Mouse (Mus musculus) limb, embryonic 14.5 days (tissue): ENCODE measurements around the gene Gm12166. TPM values are rescaled to one million over a fixed set of nuclear protein-coding genes. Genes with fewer than 3 reads are reported as not detected.

ENCODE experiments used
- ATAC-seq: fragments of 200-750 bp; cut with Nextera tagmentation; 2 replicates; pipeline ENCODE4 v1.8.0; 2017; ENCODE audit warnings: low read depth, moderate number of reproducible peaks, moderate TSS enrichment; ENCODE audit not compliant: low FRiP score
- DNase-seq: peaks from one replicate; pipeline ENCODE4 v3.0.0-alpha.2; 2015; ENCODE audit warnings: low spot score
- H3K27ac ChIP-seq: fragments of 300-500 bp; sonication (generic); replicated peaks from 2 replicates; pipeline ENCODE4 v1.5.1; 2014; ENCODE audit warnings: low read depth, mild to moderate bottlenecking, low read length, moderate library complexity, mixed read lengths
- H3K27me3 ChIP-seq: fragments of 300-500 bp; sonication (generic); 2 replicates; pipeline ENCODE4 v1.6.1; 2014; ENCODE audit warnings: low read length, mixed read lengths; ENCODE audit not compliant: control insufficient read depth, insufficient read depth
- H3K36me3 ChIP-seq: fragments of 300-500 bp; sonication (generic); 2 replicates; pipeline ENCODE4 v1.6.1; 2014; ENCODE audit warnings: mild to moderate bottlenecking, low read length, moderate library complexity, mixed read lengths; ENCODE audit not compliant: control insufficient read depth, insufficient read depth
- H3K4me1 ChIP-seq: fragments of 300-500 bp; sonication (generic); 2 replicates; pipeline ENCODE4 v1.6.1; 2014; ENCODE audit warnings: antibody characterized with exemption, low read length, mixed read lengths; ENCODE audit not compliant: control insufficient read depth, insufficient read depth
- H3K4me2 ChIP-seq: fragments of 300-500 bp; sonication (generic); replicated peaks from 2 replicates; pipeline ENCODE4 v1.6.1; 2014; ENCODE audit warnings: low read depth, mild to moderate bottlenecking, low read length, moderate library complexity; ENCODE audit not compliant: severe bottlenecking
- H3K4me3 ChIP-seq: fragments of 300-500 bp; sonication (generic); replicated peaks from 2 replicates; pipeline ENCODE4 v1.5.1; 2014; ENCODE audit warnings: low read length
- H3K9ac ChIP-seq: fragments of 300-500 bp; sonication (generic); 2 replicates; pipeline ENCODE4 v1.6.1; 2014; ENCODE audit warnings: mild to moderate bottlenecking, low read depth, low read length, moderate library complexity; ENCODE audit not compliant: severe bottlenecking
- H3K9me3 ChIP-seq: fragments of 300-500 bp; sonication (generic); 2 replicates; pipeline ENCODE4 v1.6.1; 2016; ENCODE audit warnings: low read length; ENCODE audit not compliant: control insufficient read depth
- POLR2A ChIP-seq: fragments of 200-500 bp; IDR thresholded peaks from 2 replicates; pipeline ENCODE4 v1.8.0; 2012; ENCODE audit warnings: inconsistent platforms, mild to moderate bottlenecking, moderate library complexity, borderline replicate concordance; ENCODE audit not compliant: insufficient read depth, insufficient read length; ENCODE audit errors: extremely low read depth
- WGBS: fragments of 180-500 bp; shearing (Covaris S2); extraction: QIAGEN DNeasy Blood & Tissue Kit; methylation state at CpG from one replicate; pipeline ENCODE4 v1.1.7; 2014; 5-methylcytosine and 5-hydroxymethylcytosine counted together
- polyA plus RNA-seq, 2 experiments: library from polyadenylated mRNA; depleted of rRNA in 1 of 2; stranded (reverse) in 1 of 2; unstranded in 1 of 2; fragments of >200 nt; fragmentation: Nextera tagmentation in 1 of 2; extraction: Ambion mirVana in 1 of 2; gene quantifications; 2 replicates each; pipeline versions ENCODE4 v1.2.1 to v1.2.3; 2012 to 2014

Gm12166 gene
- polyA plus RNA-seq, 2 experiments: 4.7 to 4.8 TPM

DNA sequence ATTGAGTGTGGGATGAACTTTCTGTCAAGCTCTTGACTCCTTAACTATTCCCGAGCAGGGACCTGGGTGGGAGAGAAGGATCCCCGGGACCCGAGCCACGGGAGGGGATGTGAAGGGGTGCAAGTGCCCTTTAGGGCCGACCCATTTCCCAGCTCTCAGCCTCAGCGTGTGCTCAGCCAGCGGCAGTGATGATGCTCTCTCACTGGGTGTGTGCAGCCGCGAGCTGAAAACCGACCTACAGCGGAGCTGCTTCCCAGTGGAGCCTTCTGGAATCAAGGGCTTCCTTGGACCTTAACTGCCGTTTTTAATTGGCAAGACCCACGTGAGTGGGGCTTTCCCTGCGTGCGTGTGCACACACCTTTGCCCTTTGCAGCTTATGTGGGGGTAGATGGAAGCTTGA is 13.2 kb downstream of the Gm12166 start:
- no peaks in the 10 kb centered on the region for H3K27me3 ChIP-seq
- H3K4me3 ChIP-seq: no peak overlapping the region
- H3K9ac ChIP-seq: no peak overlapping the region
- 62% methylated on average over 15 of the region's 15 CpGs for WGBS
- TF ChIP-seq POLR2A: no peak
- H3K4me1 ChIP-seq: peaks cover 7% of the 10 kb centered on the region
- H3K36me3 ChIP-seq: no peaks in the 10 kb centered on the region
- no peaks in the 10 kb centered on the region for H3K9me3 ChIP-seq
- ATAC-seq: 0 out of 2 replicates have a peak, but pooled peaks have one; percentile 37
- H3K4me2 ChIP-seq: 0 out of 2 replicates have a peak overlapping the region, but pooled peaks have one; percentile 16
- H3K27ac ChIP-seq: no peak overlapping the region
- no peak for DNase-seq

DNA sequence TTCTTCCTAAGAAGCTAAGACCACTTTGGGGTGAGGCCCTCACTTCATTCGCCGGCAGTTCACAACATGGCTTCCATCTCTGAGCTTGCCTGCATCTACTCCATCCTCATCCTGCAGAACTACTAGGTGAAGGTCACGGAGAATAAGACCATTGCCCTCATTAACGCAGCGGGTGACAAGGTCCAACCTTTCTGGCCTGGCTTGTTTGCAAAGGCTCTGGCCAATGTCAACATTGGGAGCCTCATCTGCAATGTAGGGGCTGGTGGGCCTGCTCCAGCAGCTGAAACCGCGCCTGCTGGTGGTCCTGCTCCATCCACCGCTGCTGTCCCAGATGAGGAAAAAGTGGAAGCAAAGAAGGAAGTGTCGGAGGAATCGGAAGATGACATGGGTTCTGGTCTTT is 15.7 kb downstream of the Gm12166 start:
- ATAC-seq (no peak), DNase-seq (no peak)
- H3K4me3 ChIP-seq: no peak overlapping the region
- no peak for TF ChIP-seq POLR2A
- no peak overlapping the region for H3K27ac ChIP-seq
- no peaks in the 10 kb centered on the region for H3K9me3 ChIP-seq
- H3K27me3 ChIP-seq: no peaks in the 10 kb centered on the region
- no peak overlapping the region for H3K4me2 ChIP-seq
- 92% methylated on average over 10 of the region's 10 CpGs for WGBS
- peaks cover 7% of the 10 kb centered on the region for H3K4me1 ChIP-seq
- no peaks in the 10 kb centered on the region for H3K36me3 ChIP-seq
- no peak overlapping the region for H3K9ac ChIP-seq

DNA sequence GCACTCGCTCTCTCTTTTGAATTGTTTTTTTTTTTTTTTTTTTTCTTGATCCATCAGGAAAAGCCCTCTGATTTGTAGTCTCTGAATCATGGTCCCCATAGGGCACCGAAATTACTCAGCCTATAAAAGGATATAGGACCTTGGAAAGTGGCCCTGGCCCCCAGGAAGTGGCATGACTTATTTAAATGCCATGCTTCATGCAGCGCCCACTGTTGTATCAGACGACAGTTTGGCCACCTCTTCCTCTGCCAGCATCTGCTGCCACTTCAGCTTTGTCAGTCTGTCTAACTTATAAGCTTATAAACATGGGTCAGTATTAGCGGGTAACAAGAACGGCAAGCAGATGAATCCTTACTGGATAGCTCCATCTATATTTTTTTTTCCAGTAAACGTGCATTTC is 19.2 kb downstream of the Gm12166 start:
- Histone ChIP-seq H3K4me2 (no peak overlapping the region), H3K36me3 (no peaks in the 10 kb centered on the region), H3K4me1 (peaks cover 11% of the 10 kb centered on the region), H3K4me3 (no peak overlapping the region), H3K9ac (no peak overlapping the region), H3K27me3 (no peaks in the 10 kb centered on the region), H3K27ac (no peak overlapping the region), H3K9me3 (no peaks in the 10 kb centered on the region)
- DNase-seq: no peak
- no peak for ATAC-seq
- no peak for TF ChIP-seq POLR2A
- WGBS: 82% methylated on average over 7 of the region's 7 CpGs

DNA sequence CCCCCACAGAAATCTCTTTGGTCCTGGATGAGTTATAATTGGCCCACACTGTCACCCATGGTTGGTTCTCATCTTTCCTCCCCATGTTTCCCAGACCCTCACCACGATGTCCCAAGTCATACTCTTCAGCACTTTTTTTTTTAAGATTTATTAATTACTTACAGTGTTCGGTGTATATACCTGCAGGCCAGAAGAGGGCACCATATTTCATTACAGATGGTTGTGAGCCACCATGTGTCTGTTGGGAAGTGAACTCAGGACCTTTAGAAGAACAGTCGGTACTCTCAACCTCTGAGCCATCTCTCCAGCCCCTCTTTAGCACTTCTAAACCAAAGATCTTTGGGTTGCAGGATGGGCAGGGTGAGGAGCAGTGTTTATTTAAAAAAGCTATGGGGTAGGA is 20.7 kb downstream of the Gm12166 start:
- no peak for DNase-seq
- 56% methylated on average over 3 of the region's 3 CpGs for WGBS
- H3K4me3 ChIP-seq: no peak overlapping the region
- no peaks in the 10 kb centered on the region for H3K36me3 ChIP-seq
- no peak overlapping the region for H3K27ac ChIP-seq
- no peak overlapping the region for H3K9ac ChIP-seq
- H3K9me3 ChIP-seq: no peaks in the 10 kb centered on the region
- H3K27me3 ChIP-seq: no peaks in the 10 kb centered on the region
- H3K4me1 ChIP-seq: peaks cover 11% of the 10 kb centered on the region
- no peak for TF ChIP-seq POLR2A
- ATAC-seq: no peak
- no peak overlapping the region for H3K4me2 ChIP-seq

GRCm38 (mm10) chr11:46030026-46030425 is 22.1 kb downstream of the Gm12166 start:
- no peaks in the 10 kb centered on the region for H3K36me3 ChIP-seq
- H3K27ac ChIP-seq: no peak overlapping the region
- no peak for TF ChIP-seq POLR2A
- ATAC-seq: no peak
- 70% methylated on average over 2 of the region's 2 CpGs for WGBS
- H3K4me2 ChIP-seq: no peak overlapping the region
- H3K4me1 ChIP-seq: peaks cover 11% of the 10 kb centered on the region
- H3K4me3 ChIP-seq: no peak overlapping the region
- H3K27me3 ChIP-seq: no peaks in the 10 kb centered on the region
- H3K9me3 ChIP-seq: no peaks in the 10 kb centered on the region
- H3K9ac ChIP-seq: no peak overlapping the region
- no peak for DNase-seq

DNA sequence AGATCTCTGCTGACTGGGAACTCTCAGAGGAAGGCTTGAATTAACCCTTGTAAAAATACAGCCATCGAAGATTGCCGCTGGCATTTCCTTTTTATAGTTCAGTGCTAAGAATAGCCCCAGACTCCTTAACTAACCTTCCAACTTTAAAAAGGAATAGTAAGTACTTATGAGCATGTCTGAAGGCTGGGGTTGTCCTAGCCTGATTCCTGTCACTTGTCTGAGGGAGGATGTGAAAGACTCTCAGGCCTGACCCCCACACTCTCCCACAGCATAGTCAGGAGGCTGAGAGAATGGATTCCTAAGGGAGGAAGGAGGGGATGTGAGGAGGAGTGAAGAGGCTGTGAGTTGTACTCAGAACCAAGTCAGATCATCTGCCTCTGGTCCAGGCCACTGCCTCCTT is 22.6 kb downstream of the Gm12166 start:
- 10% methylated on average over 2 of the region's 2 CpGs for WGBS
- H3K36me3 ChIP-seq: no peaks in the 10 kb centered on the region
- H3K27ac ChIP-seq: no peak overlapping the region
- H3K27me3 ChIP-seq: no peaks in the 10 kb centered on the region
- H3K9ac ChIP-seq: no peak overlapping the region
- DNase-seq (peak; percentile 31), ATAC-seq (no peak)
- TF ChIP-seq POLR2A: no peak
- no peaks in the 10 kb centered on the region for H3K9me3 ChIP-seq
- no peak overlapping the region for H3K4me2 ChIP-seq
- H3K4me3 ChIP-seq: no peak overlapping the region
- peaks cover 11% of the 10 kb centered on the region for H3K4me1 ChIP-seq
